Mouse (Mus musculus): Measurements from ENCODE around the gene Cox15.

The Cox15 gene

GRCm38 (mm10) chr19:43760504-43760903 is 7.7 kb upstream of the Cox15 start:
- DNase-seq = peak; percentile 71 to 85

- DNase-seq = no peak
These were observed 2.1 kb upstream of the Cox15 start for GRCm38 (mm10) chr19:43754872-43755271.

- DNase-seq = no peak
These were observed 1.4 kb upstream of the Cox15 start for GRCm38 (mm10) chr19:43754237-43754636.

- DNase-seq = peak; percentile 94 to 95
These were observed 531 bp upstream of the Cox15 start for GRCm38 (mm10) chr19:43753226-43753835.

DNA sequence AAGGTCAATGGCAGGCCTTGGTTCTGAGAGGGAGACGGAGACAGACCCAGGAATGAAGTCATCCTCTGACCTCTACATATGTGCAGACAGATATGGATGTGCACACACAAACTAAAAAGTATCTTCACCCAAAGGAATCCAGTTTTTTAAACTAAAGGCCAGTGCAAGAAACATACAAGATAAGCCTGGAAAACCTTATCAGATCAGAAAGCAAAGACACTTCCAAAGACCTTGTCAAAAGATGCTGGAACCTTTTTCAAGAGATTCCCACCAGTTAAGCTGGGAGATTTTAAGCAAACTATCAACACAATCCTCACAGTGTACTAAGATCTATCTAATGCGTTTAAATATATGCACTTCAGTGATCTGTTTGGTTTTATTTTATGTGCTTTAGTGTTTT is 2.8 kb downstream of the Cox15 start:
- no peak for DNase-seq

- DNase-seq = no peak
These were observed 4.9 kb downstream of the Cox15 start for GRCm38 (mm10) chr19:43747877-43748276.

GRCm38 (mm10) chr19:43745740-43746139 is 7.1 kb downstream of the Cox15 start:
- DNase-seq = no peak

DNA sequence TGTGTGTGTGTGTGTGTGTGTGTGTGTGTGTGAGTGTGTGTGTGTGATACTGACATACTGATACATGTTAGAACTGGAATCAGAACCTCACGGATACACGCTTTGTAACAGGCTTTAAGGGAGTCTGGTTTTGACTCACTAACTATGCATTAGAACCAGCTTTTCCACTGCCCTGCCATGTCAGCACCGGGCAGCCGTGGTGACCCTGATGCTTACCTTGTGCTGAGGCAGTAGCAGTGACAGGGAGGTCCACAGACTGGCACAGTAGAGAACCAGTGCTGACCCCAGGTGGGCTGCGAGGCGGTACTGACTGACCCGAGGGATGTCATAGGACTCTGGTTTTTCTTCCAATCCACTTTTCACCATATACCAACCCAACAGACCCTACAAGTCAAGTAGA is 9.4 kb downstream of the Cox15 start:
- DNase-seq = no peak

- no peak for DNase-seq
These were observed 14.4 kb downstream of the Cox15 start for GRCm38 (mm10) chr19:43738409-43738808.

GRCm38 (mm10) chr19:43731157-43731556 is 21.6 kb downstream of the Cox15 start:
- DNase-seq = no peak

- no peak for DNase-seq
These were observed 22.8 kb downstream of the Cox15 start for GRCm38 (mm10) chr19:43730037-43730428.

GRCm38 (mm10) chr19:43729296-43730036 is 23.3 kb downstream of the Cox15 start:
- no peak for DNase-seq

DNA sequence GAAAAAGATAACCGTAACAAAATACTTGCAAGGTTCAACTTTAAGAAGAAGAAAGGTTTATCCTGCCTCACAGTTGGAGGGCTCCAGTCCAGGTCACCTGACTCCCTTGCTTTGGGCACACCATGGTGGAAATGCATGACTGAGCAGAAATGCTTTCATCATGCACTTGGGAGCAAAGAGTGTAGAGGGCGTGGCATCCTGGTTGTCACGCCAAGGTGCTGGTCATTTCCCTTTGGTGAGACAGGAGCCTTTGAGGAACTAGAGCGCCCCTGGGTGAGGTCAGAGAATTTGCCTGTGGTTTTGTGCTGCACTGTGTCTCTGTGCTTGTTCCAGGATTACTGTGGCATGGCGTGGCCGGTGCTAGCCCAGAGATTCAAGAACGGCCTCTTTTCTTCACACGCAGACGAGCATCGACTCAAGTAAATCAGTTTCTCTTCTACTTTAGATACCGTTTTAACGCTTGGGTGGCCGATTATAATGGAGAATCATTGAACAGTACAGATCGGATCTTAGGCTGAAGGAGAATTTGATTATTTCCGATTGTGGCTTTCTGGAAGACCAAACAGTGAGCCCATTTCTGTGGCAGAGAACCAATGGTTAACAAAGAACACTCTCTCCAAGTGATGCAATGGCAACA is 26.2 kb downstream of the Cox15 start:
- no peak for DNase-seq

- no peak for DNase-seq
These were observed 28.0 kb downstream of the Cox15 start for GRCm38 (mm10) chr19:43724821-43725220.

- no peak for DNase-seq
These were observed 28.6 kb downstream of the Cox15 start for GRCm38 (mm10) chr19:43724194-43724593.

- no peak for DNase-seq
These were observed 29.3 kb downstream of the Cox15 start for GRCm38 (mm10) chr19:43723501-43723900.

DNA sequence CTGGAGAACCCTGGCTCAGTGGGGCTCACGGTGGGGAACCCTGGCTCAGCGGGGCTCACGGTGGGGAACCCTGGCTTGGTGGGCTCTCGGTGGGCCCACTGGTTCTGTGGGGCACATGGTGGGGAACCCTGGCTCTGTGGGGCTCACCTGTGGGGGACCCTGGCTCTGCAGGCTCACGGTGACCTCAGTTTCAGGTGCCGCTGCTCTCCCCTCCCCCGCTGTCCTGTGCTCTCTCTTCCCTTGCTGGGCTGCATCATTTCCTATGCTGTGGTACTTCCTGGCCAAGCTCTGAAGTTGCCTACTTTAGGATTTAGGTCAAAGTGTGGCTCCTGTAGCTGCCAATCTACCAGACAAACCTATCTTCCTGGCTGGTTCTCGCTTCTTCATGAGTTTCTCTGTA is 29.9 kb downstream of the Cox15 start:
- no peak for DNase-seq

GRCm38 (mm10) chr19:43720061-43720460 is 32.7 kb downstream of the Cox15 start:
- no peak for DNase-seq

DNA sequence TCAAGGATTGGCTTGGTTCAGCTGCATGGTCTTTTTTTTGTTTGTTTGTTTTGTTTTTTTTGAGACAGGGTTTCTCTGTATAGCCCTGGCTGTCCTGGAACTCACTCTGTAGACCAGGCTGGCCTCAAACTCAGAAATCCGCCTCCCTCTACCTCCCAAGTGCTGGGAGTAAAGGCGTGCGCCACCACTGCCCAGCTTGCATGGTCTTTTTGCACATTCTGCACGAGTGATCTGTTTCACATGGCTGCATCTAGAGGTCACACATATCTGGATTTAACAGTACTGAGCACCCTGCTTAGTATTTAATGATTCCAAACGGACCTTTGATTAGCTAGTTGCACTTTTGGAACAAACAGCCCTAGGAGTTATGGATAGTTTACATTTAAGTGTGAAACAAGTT is 40.8 kb downstream of the Cox15 start:
- no peak for DNase-seq

DNA sequence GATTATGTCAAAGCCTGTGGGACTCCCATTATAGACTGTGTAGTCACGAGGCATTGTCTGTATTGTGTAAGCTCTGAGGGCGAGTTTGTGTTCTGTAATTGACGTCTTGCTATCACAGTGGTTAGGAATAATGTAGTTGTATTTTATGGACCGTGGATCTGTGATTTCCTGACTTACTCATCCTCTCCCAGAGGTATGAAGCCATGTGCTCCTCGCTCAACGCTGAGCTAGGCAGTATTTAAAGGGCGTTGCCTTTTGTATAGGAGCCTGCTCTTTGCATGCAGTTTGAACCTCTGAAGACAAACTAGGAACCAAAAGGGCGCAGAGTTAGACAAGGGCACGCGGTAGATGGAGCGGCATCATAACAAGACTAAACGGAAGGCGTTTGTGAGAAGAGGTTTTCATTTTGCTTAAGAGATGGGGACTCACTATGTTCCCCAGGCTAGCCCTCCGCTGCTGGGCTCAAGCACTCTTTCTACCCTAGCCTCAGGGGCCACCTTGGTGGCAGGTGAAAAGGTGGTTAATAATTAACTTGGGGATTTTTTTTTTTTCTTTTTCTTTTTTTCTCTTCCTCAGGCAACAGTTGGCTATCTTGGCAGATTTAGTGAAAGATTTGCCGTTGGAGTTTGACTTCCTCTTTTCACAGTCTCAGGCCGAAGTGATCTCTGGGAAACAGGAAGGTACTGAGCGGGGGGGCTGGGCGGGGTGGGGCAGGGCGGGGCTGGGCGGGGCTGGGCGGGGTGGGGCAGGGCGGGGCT is 41.5 kb downstream of the Cox15 start:
- DNase-seq = no peak

- no peak for DNase-seq
These were observed 43.5 kb downstream of the Cox15 start for GRCm38 (mm10) chr19:43709317-43709716.

GRCm38 (mm10) chr19:43708206-43708605 is 44.6 kb downstream of the Cox15 start:
- no peak for DNase-seq

DNA sequence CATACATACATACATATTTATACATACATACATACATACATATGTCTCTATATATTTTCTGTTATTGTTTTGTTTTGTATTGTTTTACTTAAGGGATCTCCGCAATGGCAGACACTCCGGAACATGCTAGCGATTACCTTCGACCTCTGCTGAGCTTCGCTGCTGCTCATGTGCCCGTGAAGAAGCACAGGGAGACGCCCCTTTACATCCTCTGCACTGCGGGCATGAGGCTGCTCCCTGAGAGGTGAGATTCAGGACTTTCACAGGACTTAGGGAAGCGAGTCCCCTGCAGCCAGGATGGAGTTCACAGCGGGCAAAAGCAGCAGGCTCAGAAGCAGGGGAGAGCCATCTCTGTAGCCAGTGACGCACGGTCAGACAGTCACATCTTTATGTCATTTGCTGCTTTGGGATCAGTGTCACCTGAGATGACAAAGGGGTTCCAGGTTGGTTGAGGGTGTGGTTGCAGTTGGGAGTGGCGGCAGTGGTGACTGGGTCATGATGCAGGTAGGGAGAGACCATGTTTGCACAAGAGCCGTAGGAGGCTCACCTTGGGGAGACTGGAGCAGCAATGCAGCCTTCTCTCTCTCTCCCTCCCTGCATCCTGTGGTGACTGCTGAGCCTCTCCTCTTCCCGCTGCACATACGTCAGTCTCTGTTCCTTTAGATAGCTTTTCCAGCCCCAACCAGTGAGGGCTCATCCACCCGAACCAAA is 47.9 kb downstream of the Cox15 start:
- DNase-seq = no peak
